Mouse (Mus musculus) myocyte (in vitro differentiated cells): ENCODE data around the gene Gm11937. TPM values are rescaled to one million over a fixed set of nuclear protein-coding genes. Genes with fewer than 3 reads are reported as not detected.
"Not testable (repeated sequence)": the region's sequence is repeated elsewhere in the genome, so short reads cannot be mapped to it uniquely, and the experiment has no call there.

Source experiments
- H3K27me3 ChIP-seq: one replicate; pipeline ENCODE4 v1.6.1; 2011; ENCODE audit not compliant: control insufficient read depth, insufficient read depth, insufficient read length
- H3K36me3 ChIP-seq: one replicate; pipeline ENCODE4 v1.6.1; 2011; ENCODE audit not compliant: control insufficient read depth, insufficient read depth
- H3K4me2 ChIP-seq: one replicate; pipeline ENCODE4 v1.6.1; 2011; ENCODE audit warnings: low read depth, control low read depth
- H3K4me3 ChIP-seq: one replicate; pipeline ENCODE4 v1.5.1; 2011; ENCODE audit warnings: mild to moderate bottlenecking, control low read depth, moderate library complexity
- H3K79me2 ChIP-seq: one replicate; pipeline ENCODE4 v1.6.1; 2011; ENCODE audit not compliant: control insufficient read depth, insufficient read depth
- H3ac ChIP-seq: one replicate; pipeline ENCODE4 v1.6.1; 2011; ENCODE audit not compliant: control insufficient read depth, insufficient read length
- CEBPB ChIP-seq: IDR thresholded peaks from 2 replicates; pipeline ENCODE4 v1.6.1; 2011; ENCODE audit warnings: mild to moderate bottlenecking, moderate library complexity; ENCODE audit not compliant: poor library complexity, insufficient read depth, severe bottlenecking
- E2F4 ChIP-seq: IDR thresholded peaks from one replicate; pipeline ENCODE4 v1.6.1; 2011; ENCODE audit warnings: mild to moderate bottlenecking, control low read depth, moderate library complexity; ENCODE audit not compliant: insufficient read depth
- MAX ChIP-seq: IDR thresholded peaks from one replicate; pipeline ENCODE4 v1.6.1; 2011; ENCODE audit warnings: low read depth, mild to moderate bottlenecking, control low read depth
- MYOD1 ChIP-seq, 3 experiments: IDR thresholded peaks; one replicate each; pipeline ENCODE4 v1.6.1; 2011; ENCODE audit warnings: control low read depth in 2 of 3, low read depth in 2 of 3, mild to moderate bottlenecking in 2 of 3, moderate library complexity in 1 of 3; ENCODE audit not compliant: insufficient read length in 2 of 3, control insufficient read depth in 1 of 3
- MYOG ChIP-seq, 3 experiments: IDR thresholded peaks; one replicate each; pipeline ENCODE4 v1.6.1; 2011; ENCODE audit warnings: control low read depth in 2 of 3, low read depth in 2 of 3, mild to moderate bottlenecking in 2 of 3; ENCODE audit not compliant: insufficient read length in 2 of 3, control insufficient read depth in 1 of 3, insufficient read depth in 1 of 3
- POLR2A ChIP-seq: IDR thresholded peaks from one replicate; pipeline ENCODE4 v1.6.1; 2011; ENCODE audit warnings: low read depth, mild to moderate bottlenecking, control low read depth, moderate library complexity; ENCODE audit not compliant: insufficient read length
- POLR2AphosphoS2 ChIP-seq: IDR thresholded peaks from one replicate; pipeline ENCODE4 v1.6.1; 2011; ENCODE audit warnings: low read depth, control low read depth; ENCODE audit not compliant: insufficient read length
- REST ChIP-seq: IDR thresholded peaks from one replicate; pipeline ENCODE4 v1.6.1; 2011; ENCODE audit warnings: mild to moderate bottlenecking, control low read depth, moderate library complexity; ENCODE audit not compliant: insufficient read depth, insufficient read length
- SRF ChIP-seq: IDR thresholded peaks from one replicate; pipeline ENCODE4 v1.6.1; 2011; ENCODE audit warnings: low read depth; ENCODE audit not compliant: control insufficient read depth, insufficient read length
- TCF12 ChIP-seq: IDR thresholded peaks from one replicate; pipeline ENCODE4 v1.6.1; 2011; ENCODE audit warnings: mild to moderate bottlenecking, control low read depth; ENCODE audit not compliant: poor library complexity, insufficient read depth, severe bottlenecking
- TCF3 ChIP-seq: IDR thresholded peaks from one replicate; pipeline ENCODE4 v1.6.1; 2011; ENCODE audit warnings: low read depth, control low read depth; ENCODE audit not compliant: insufficient read length
- USF1 ChIP-seq: IDR thresholded peaks from one replicate; pipeline ENCODE4 v1.6.1; 2011; ENCODE audit warnings: low read depth, mild to moderate bottlenecking, control low read depth, moderate library complexity
- polyA plus RNA-seq: library from polyadenylated mRNA; unstranded; fragments of >200 nt; fragmentation: generic; extraction: Trizol; gene quantifications from one replicate; pipeline ENCODE4 v1.2.1, GENCODE M21; 2012; ENCODE audit warnings: missing spikeins

Gm11937 gene
- polyA plus RNA-seq, 1 experiment, result not detected

- Histone ChIP-seq H3K36me3 (no peaks in the 10 kb centered on the region), H3ac (no peak overlapping the region), H3K4me2 (no peak overlapping the region), H3K79me2 (no peaks in the 10 kb centered on the region), H3K4me3 (no peak overlapping the region), H3K27me3 (no peaks in the 10 kb centered on the region)
- no peak for TF ChIP-seq TCF12
- TF ChIP-seq USF1, result no peak
- no peak for TF ChIP-seq CEBPB
- no peak for TF ChIP-seq E2F4
- TF ChIP-seq SRF, result no peak
- no peak for TF ChIP-seq POLR2AphosphoS2
- no peak for TF ChIP-seq MYOG (IDR thresholded peaks at IDR 0.05; ENCODE audit: control insufficient read depth in 1 of 3, insufficient read depth in 1 of 3, insufficient read length in 2 of 3, low read depth in 2 of 3)
- no peak for TF ChIP-seq MYOD1 (IDR thresholded peaks at IDR 0.05; ENCODE audit: control insufficient read depth in 1 of 3, insufficient read length in 2 of 3, low read depth in 2 of 3)
- TF ChIP-seq MAX, result no peak
- TF ChIP-seq TCF3, result no peak
- TF ChIP-seq REST, result no peak
Measured at GRCm38 (mm10) chr11:99644351-99644750, 34.4 kb upstream of the Gm11937 start.

GRCm38 (mm10) chr11:99643635-99644139 lies 33.7 kb upstream of the Gm11937 start, which contains the start of gene Krtap4-7:
TSS of gene Krtap4-7 (minus strand) at chr11:99644089.
- TF ChIP-seq TCF12 (peak; percentile 4), MYOD1 (IDR thresholded peaks at IDR 0.05; ENCODE audit: control insufficient read depth in 1 of 3, insufficient read length in 2 of 3, low read depth in 2 of 3) (peak in 2 of 3 experiments; percentile 65 to 66), TCF3 (peak; percentile 31), MYOG (IDR thresholded peaks at IDR 0.05; ENCODE audit: control insufficient read depth in 1 of 3, insufficient read depth in 1 of 3, insufficient read length in 2 of 3, low read depth in 2 of 3) (peak in 2 of 3 experiments; percentile 11 to 41)
- not testable (repeated sequence) for H3ac ChIP-seq, H3K4me3 ChIP-seq, H3K27me3 ChIP-seq, H3K79me2 ChIP-seq, H3K36me3 ChIP-seq, H3K4me2 ChIP-seq

- Histone ChIP-seq H3K27me3 (no peaks in the 10 kb centered on the region), H3ac (no peak overlapping the region), H3K36me3 (no peaks in the 10 kb centered on the region), H3K4me2 (no peak overlapping the region), H3K79me2 (no peaks in the 10 kb centered on the region), H3K4me3 (no peak overlapping the region)
- TF ChIP-seq TCF3 (no peak), POLR2A (no peak), E2F4 (no peak), USF1 (no peak), MYOD1 (IDR thresholded peaks at IDR 0.05; ENCODE audit: control insufficient read depth in 1 of 3, insufficient read length in 2 of 3, low read depth in 2 of 3) (no peak), POLR2AphosphoS2 (no peak), SRF (no peak), MYOG (IDR thresholded peaks at IDR 0.05; ENCODE audit: control insufficient read depth in 1 of 3, insufficient read depth in 1 of 3, insufficient read length in 2 of 3, low read depth in 2 of 3) (no peak), MAX (no peak), TCF12 (no peak), CEBPB (no peak), REST (no peak)
Measured at GRCm38 (mm10) chr11:99640926-99641325, 30.9 kb upstream of the Gm11937 start.

GRCm38 (mm10) chr11:99637086-99637485 lies 27.1 kb upstream of the Gm11937 start:
- no peaks in the 10 kb centered on the region for H3K79me2 ChIP-seq
- no peak overlapping the region for H3ac ChIP-seq
- TF ChIP-seq MYOD1 (IDR thresholded peaks at IDR 0.05; ENCODE audit: control insufficient read depth in 1 of 3, insufficient read length in 2 of 3, low read depth in 2 of 3) (no peak), CEBPB (no peak), E2F4 (no peak), USF1 (no peak), TCF3 (no peak), REST (no peak), POLR2AphosphoS2 (no peak), MYOG (IDR thresholded peaks at IDR 0.05; ENCODE audit: control insufficient read depth in 1 of 3, insufficient read depth in 1 of 3, insufficient read length in 2 of 3, low read depth in 2 of 3) (no peak), TCF12 (no peak), MAX (no peak), SRF (no peak), POLR2A (no peak)
- H3K27me3 ChIP-seq, result no peaks in the 10 kb centered on the region
- no peak overlapping the region for H3K4me2 ChIP-seq
- no peak overlapping the region for H3K4me3 ChIP-seq
- no peaks in the 10 kb centered on the region for H3K36me3 ChIP-seq

- H3K4me3 ChIP-seq, result no peak within 1 kb of the TSS
- no peaks in the 10 kb centered on the region for H3K36me3 ChIP-seq
- no peaks in the 10 kb centered on the region for H3K79me2 ChIP-seq
- H3K4me2 ChIP-seq, result no peak within 1 kb of the TSS
- no peak within 1 kb of the TSS for H3ac ChIP-seq
- no peaks in the 10 kb centered on the region for H3K27me3 ChIP-seq
- TF ChIP-seq MYOG (IDR thresholded peaks at IDR 0.05; ENCODE audit: control insufficient read depth in 1 of 3, insufficient read depth in 1 of 3, insufficient read length in 2 of 3, low read depth in 2 of 3), result peak in 2 of 3 experiments; percentile 38 to 61
- peak; percentile 24 for TF ChIP-seq TCF12
- TF ChIP-seq TCF3, result peak; percentile 55
- TF ChIP-seq MYOD1 (IDR thresholded peaks at IDR 0.05; ENCODE audit: control insufficient read depth in 1 of 3, insufficient read length in 2 of 3, low read depth in 2 of 3), result peak in 2 of 3 experiments; percentile 62 to 71
- no peak for TF ChIP-seq E2F4
- no peak for TF ChIP-seq USF1
- no peak for TF ChIP-seq POLR2A
- TF ChIP-seq CEBPB, result no peak
- TF ChIP-seq POLR2AphosphoS2, result no peak
- no peak for TF ChIP-seq REST
- TF ChIP-seq SRF, result no peak
- no peak for TF ChIP-seq MAX
Measured at GRCm38 (mm10) chr11:99634653-99635134, 24.7 kb upstream of the Gm11937 start, which contains the start of gene Krtap4-2. TSS of gene Krtap4-2 (minus strand) at chr11:99635084.
